Mouse (Mus musculus) stomach, postnatal 0 days (tissue): ENCODE results near the gene Dact2.

Experiments
- CTCF ChIP-seq: IDR thresholded peaks from 2 replicates; pipeline ENCODE4 v1.5.1; 2016; ENCODE audit warnings: antibody characterized with exemption, low read depth, mild to moderate bottlenecking, moderate library complexity
- EP300 ChIP-seq: optimal IDR thresholded peaks from 2 replicates; pipeline ENCODE3; 2016; ENCODE audit warnings: antibody characterized with exemption

- no peak for TF ChIP-seq EP300
- no peak for TF ChIP-seq CTCF
These were observed 21.2 kb downstream of the Dact2 start for GRCm38 (mm10) chr17:14182860-14183259.
